Mouse (Mus musculus) lung, adult 2 months (tissue): ENCODE results near the gene Ggt5. TPM values are rescaled to one million over a fixed set of nuclear protein-coding genes. Genes with fewer than 3 reads are reported as not detected.

Source experiments
- DNase-seq: peaks from one replicate; pipeline ENCODE4 v3.0.0; 2022
- H3K4me1 ChIP-seq: fragments of 200-500 bp; 2 replicates; pipeline ENCODE4 v1.6.1; 2011; ENCODE audit warnings: low read length; ENCODE audit not compliant: control insufficient read depth, insufficient read depth
- H3K4me3 ChIP-seq: fragments of 200-500 bp; replicated peaks from 2 replicates; pipeline ENCODE3; 2011; ENCODE audit warnings: low read depth, mild to moderate bottlenecking, control low read depth, low read length; ENCODE audit errors: extremely low read depth
- CTCF ChIP-seq: fragments of 200-500 bp; IDR thresholded peaks from 2 replicates; pipeline ENCODE4 v1.5.1; 2011; ENCODE audit warnings: mild to moderate bottlenecking, low read length, control low read depth; ENCODE audit not compliant: insufficient read depth
- POLR2A ChIP-seq: fragments of 200-500 bp; IDR thresholded peaks from 2 replicates; pipeline ENCODE4 v1.6.1; 2011; ENCODE audit warnings: low read depth, mild to moderate bottlenecking, control low read depth, low read length, borderline replicate concordance; ENCODE audit errors: extremely low read depth
- WGBS: fragments of 180-500 bp; shearing (Covaris S2); methylation state at CpG from one replicate; pipeline ENCODE4 v1.1.7; 2018; 5-methylcytosine and 5-hydroxymethylcytosine counted together
- polyA plus RNA-seq: library from polyadenylated mRNA; depleted of rRNA; stranded (reverse); fragments of >200 nt; gene quantifications from 2 replicates; pipeline ENCODE4 v1.2.3, GENCODE M21; 2012

Gene Ggt5
- polyA plus RNA-seq, 1 experiment, result 35.5 TPM

DNA sequence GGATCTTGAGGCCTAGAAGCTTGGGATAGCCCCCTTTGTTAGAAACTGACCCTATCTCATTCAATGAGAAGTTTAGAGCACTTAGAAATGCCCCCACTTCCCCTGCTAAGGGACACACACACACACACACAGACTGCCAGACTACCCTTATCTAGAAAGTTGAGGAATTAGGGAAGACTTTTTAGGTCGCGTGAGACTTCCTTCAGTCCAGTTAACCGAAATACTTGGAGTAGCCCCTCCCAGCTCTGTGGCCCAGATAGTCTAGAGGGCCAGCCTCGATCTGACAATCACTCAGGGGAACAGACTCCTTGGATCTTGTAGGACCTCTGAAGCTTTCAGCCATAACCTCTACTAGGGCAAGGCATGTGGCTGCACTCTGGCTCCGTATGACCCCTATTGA is 21.1 kb upstream of the Ggt5 start:
- H3K4me3 ChIP-seq, result no peak overlapping the region
- H3K4me1 ChIP-seq, result no peaks in the 10 kb centered on the region
- DNase-seq, result no peak
- WGBS, result 38% methylated on average over 5 of the region's 5 CpGs
- TF ChIP-seq CTCF, result no peak
- no peak for TF ChIP-seq POLR2A

DNA sequence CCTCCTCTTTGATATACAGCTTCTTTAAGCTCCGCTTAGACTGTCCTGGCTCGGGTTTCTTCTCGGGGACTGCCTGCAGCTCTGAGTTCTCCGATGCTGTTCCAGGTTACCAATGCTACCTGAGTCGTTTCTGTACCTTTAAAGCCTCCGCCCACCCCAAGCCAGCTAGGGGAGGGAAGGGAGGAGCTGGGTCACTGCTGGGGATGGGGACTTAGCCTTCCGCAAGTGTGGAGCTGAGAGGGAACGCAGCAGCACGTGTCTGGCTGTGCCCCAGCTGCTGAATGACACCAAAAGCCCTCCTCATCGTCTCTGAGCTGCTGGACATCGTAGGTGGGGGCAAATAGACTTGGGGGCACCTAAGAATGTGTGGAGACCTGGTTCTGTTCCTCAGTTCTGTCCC is 20.7 kb upstream of the Ggt5 start:
- DNase-seq, result no peak
- WGBS, result 20% methylated on average over 11 of the region's 11 CpGs
- no peak for TF ChIP-seq POLR2A
- TF ChIP-seq CTCF, result no peak
- Histone ChIP-seq H3K4me1 (no peaks in the 10 kb centered on the region), H3K4me3 (no peak overlapping the region)

- no peaks in the 10 kb centered on the region for H3K4me1 ChIP-seq
- no peak for DNase-seq
- H3K4me3 ChIP-seq, result no peak overlapping the region
- TF ChIP-seq CTCF (no peak), POLR2A (no peak)
- WGBS, result 55% methylated on average over 4 of the region's 4 CpGs
Measured at GRCm38 (mm10) chr10:75568851-75569250, 20.3 kb upstream of the Ggt5 start.

DNA sequence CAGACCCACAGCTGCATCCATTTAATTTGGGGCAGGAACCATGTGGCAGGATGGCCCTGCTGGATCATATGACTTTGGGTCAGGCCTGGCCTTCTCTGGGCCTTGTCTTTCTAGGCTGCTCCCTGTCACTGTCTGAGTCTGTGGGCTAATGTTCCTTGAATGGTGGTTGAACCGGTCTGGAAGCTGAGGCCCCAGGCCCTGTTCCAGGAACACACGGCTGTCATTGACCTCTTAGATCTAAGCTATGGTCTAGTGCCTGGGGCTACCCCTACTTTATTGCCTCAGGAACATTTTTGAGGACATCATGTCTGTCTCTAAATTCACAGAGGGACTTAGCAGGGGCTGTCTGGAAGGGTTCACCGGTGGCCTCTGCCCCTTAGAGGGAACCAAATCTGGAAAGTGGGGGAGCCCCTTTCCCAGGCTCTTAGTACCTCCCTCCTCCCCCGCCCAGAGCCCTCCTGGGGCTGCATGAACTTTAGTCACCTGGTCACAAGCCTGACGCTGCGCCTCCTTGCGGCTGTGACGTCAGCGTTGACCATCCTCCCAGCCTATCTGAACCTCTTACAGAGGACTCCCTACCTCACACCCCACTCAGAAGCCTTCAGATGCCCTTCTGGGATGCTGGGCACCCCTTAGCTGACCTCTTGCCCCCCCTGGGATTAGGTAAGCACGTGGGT is 18.0 kb upstream of the Ggt5 start:
- TF ChIP-seq POLR2A (no peak), CTCF (no peak)
- 52% methylated on average over 10 of the region's 10 CpGs for WGBS

DNA sequence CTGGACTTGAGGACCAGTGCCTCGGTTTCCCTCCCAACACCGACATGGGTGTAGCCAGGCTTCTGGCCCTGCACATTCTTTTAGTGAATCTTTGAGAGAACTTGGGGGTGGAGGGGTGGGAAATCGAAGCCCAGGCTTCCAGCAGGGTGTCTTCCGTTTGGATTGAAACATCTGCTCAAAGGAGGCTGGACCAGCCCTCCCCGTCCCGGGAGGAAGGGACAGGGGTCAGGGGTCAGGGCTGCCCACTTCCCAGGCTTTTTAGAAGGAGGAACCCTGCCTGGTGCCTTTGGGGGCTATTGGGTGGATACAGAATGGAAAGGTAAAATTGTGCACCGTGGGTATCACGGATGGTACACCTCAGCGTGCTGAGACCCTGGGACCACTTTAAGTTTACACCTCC is 17.2 kb upstream of the Ggt5 start:
- no peak for DNase-seq
- 56% methylated on average over 9 of the region's 9 CpGs for WGBS
- no peaks in the 10 kb centered on the region for H3K4me1 ChIP-seq
- no peak overlapping the region for H3K4me3 ChIP-seq
- no peak for TF ChIP-seq CTCF
- no peak for TF ChIP-seq POLR2A

More for the DNA sequence above, 18.0 kb upstream of the Ggt5 start:
- no peaks in the 10 kb centered on the region for H3K4me1 ChIP-seq
- DNase-seq, result no peak
- H3K4me3 ChIP-seq, result no peak overlapping the region

DNA sequence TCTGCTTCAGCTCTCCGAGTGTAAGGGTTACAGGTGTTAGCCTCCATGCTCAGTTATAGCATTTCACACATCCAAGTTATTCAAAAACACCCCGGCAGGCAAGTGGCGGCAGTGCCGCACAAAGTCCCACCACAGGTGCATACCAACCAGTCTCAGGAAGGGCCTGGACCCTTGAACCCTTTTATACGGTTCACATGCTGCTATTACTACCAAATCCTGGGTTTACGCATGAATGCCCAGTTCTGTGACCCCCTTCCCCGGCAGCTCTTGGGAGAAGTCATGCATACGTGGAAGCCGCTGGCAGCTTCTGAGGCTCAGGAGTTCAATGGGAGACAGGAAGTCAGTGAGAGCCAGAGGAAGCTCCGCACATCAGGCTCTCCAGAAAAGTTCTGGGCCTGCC is 16.0 kb upstream of the Ggt5 start:
- 69% methylated on average over 10 of the region's 10 CpGs for WGBS
- DNase-seq, result no peak
- Histone ChIP-seq H3K4me1 (no peaks in the 10 kb centered on the region), H3K4me3 (no peak overlapping the region)
- TF ChIP-seq CTCF (no peak), POLR2A (no peak)

DNA sequence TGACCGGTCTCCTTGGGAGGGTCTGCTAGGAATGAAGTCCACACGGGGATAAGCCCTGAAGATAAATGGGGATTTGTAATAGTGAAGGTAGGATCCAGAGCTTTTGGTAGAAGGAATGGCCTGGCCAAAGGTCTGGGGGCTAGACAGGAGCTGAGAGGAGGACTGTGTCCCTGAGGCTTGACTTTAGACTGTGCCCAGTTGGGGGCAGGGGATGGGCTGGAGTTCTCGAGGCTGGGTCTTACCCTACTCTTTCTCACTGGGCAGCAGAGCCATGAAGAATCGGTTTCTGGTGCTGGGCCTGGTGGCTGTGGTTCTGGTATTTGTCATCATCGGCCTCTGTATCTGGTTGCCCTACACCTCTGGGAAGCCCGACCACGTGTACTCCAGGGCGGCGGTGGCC is 15.2 kb upstream of the Ggt5 start:
- H3K4me1 ChIP-seq, result no peaks in the 10 kb centered on the region
- WGBS, result 89% methylated on average over 9 of the region's 9 CpGs
- TF ChIP-seq CTCF, result no peak
- no peak for DNase-seq
- no peak overlapping the region for H3K4me3 ChIP-seq

GRCm38 (mm10) chr10:75579129-75579528 is 10.0 kb upstream of the Ggt5 start:
- 68% methylated on average over 6 of the region's 6 CpGs for WGBS

GRCm38 (mm10) chr10:75585876-75586552 is 3.1 kb upstream of the Ggt5 start:
- peak; percentile 85 for DNase-seq
- 16% methylated on average over 20 of the region's 20 CpGs for WGBS

More at GRCm38 (mm10) chr10:75579129-75579528, 10.0 kb upstream of the Ggt5 start:
- DNase-seq, result no peak
- no peak for TF ChIP-seq POLR2A
- TF ChIP-seq CTCF, result no peak
- Histone ChIP-seq H3K4me3 (no peak overlapping the region), H3K4me1 (no peaks in the 10 kb centered on the region)

GRCm38 (mm10) chr10:75586553-75586879 is 2.6 kb upstream of the Ggt5 start:
- Histone ChIP-seq H3K4me1 (peaks cover 22% of the 10 kb centered on the region), H3K4me3 (no peak overlapping the region)
- no peak for DNase-seq
- WGBS, result 75% methylated on average over 1 of the region's 1 CpGs
- TF ChIP-seq CTCF (no peak), POLR2A (no peak)

More at GRCm38 (mm10) chr10:75585876-75586552, 3.1 kb upstream of the Ggt5 start:
- peak; percentile 85 for TF ChIP-seq CTCF
- TF ChIP-seq POLR2A, result no peak
- Histone ChIP-seq H3K4me3 (no peak overlapping the region), H3K4me1 (peaks cover 22% of the 10 kb centered on the region)

GRCm38 (mm10) chr10:75587781-75588180 is 1.4 kb upstream of the Ggt5 start:
- Histone ChIP-seq H3K4me1 (peaks cover 30% of the 10 kb centered on the region), H3K4me3 (no peak overlapping the region)
- no peak for TF ChIP-seq CTCF
- TF ChIP-seq POLR2A, result no peak
- 52% methylated on average over 4 of the region's 4 CpGs for WGBS
- no peak for DNase-seq
